Mouse (Mus musculus): ENCODE data around the gene Abcc12.

- TF ChIP-seq GATA1 (IDR thresholded peaks at IDR 0.05; ENCODE audit: borderline replicate concordance, low read length) = no peak
- no peak for TF ChIP-seq FLI1 (IDR thresholded peaks at IDR 0.05; ENCODE audit: low read length)
Measured at GRCm38 (mm10) chr8:86460372-86460771, 120.1 kb downstream of the Abcc12 start.

Measured in megakaryocyte, embryonic 14.5 days (primary cell).